Mouse (Mus musculus) midbrain, postnatal 0 days (tissue): ENCODE measurements around the gene Kdm5b. TPM values are rescaled to one million over a fixed set of nuclear protein-coding genes. Genes with fewer than 3 reads are reported as not detected.

Experiments used
- ATAC-seq: fragments of 200-750 bp; cut with Nextera tagmentation; 2 replicates; pipeline ENCODE4 v1.8.0; 2017; ENCODE audit warnings: moderate number of reproducible peaks, mild to moderate bottlenecking, moderate TSS enrichment, moderate library complexity; ENCODE audit not compliant: low FRiP score
- DNase-seq: peaks from one replicate; pipeline ENCODE4 v3.0.0-alpha.2; 2015; ENCODE audit warnings: low spot score
- H3K27ac ChIP-seq: fragments of 300-500 bp; sonication (generic); 2 replicates; pipeline ENCODE4 v1.5.1; 2014; ENCODE audit warnings: low read depth, mild to moderate bottlenecking, low read length, mixed read lengths
- H3K27me3 ChIP-seq: fragments of 300-500 bp; sonication (generic); 2 replicates; pipeline ENCODE4 v1.6.1; 2014; ENCODE audit warnings: low read length, control low read depth, mixed read lengths; ENCODE audit not compliant: insufficient read depth
- H3K36me3 ChIP-seq: fragments of 300-500 bp; sonication (generic); 2 replicates; pipeline ENCODE4 v1.6.1; 2014; ENCODE audit warnings: low read length, control low read depth, mixed read lengths; ENCODE audit not compliant: insufficient read depth
- H3K4me1 ChIP-seq: fragments of 300-500 bp; sonication (generic); 2 replicates; pipeline ENCODE4 v1.6.1; 2014; ENCODE audit warnings: mild to moderate bottlenecking, control low read depth, antibody characterized with exemption, low read length, mixed read lengths; ENCODE audit not compliant: insufficient read depth
- H3K4me2 ChIP-seq: fragments of 300-500 bp; sonication (generic); 2 replicates; pipeline ENCODE4 v1.6.1; 2014; ENCODE audit warnings: low read depth, mild to moderate bottlenecking, low read length, mixed read lengths; ENCODE audit not compliant: poor library complexity, severe bottlenecking
- H3K4me3 ChIP-seq: fragments of 300-500 bp; sonication (generic); 2 replicates; pipeline ENCODE4 v1.5.1; 2014; ENCODE audit warnings: low read depth, mild to moderate bottlenecking, low read length, moderate library complexity
- H3K9ac ChIP-seq: fragments of 300-500 bp; sonication (generic); replicated peaks from 2 replicates; pipeline ENCODE4 v1.6.1; 2014; ENCODE audit warnings: mild to moderate bottlenecking, low read length, moderate library complexity, mixed read lengths; ENCODE audit not compliant: poor library complexity, severe bottlenecking
- H3K9me3 ChIP-seq: fragments of 300-500 bp; sonication (generic); 2 replicates; pipeline ENCODE4 v1.6.1; 2016; ENCODE audit warnings: low read length, control low read depth
- CTCF ChIP-seq: IDR thresholded peaks from 2 replicates; pipeline ENCODE4 v1.5.1; 2016; ENCODE audit warnings: antibody characterized with exemption, mild to moderate bottlenecking
- WGBS: fragments of 180-500 bp; shearing (Covaris S2); extraction: QIAGEN DNeasy Blood & Tissue Kit; methylation state at CpG from one replicate; pipeline ENCODE4 v1.1.7; 2014; 5-methylcytosine and 5-hydroxymethylcytosine counted together
- polyA plus RNA-seq: library from polyadenylated mRNA; unstranded; fragments of >200 nt; fragmentation: Nextera tagmentation; extraction: Ambion mirVana; gene quantifications from 2 replicates; pipeline ENCODE4 v1.2.1, GENCODE M21; 2015
- total RNA-seq: library from RNA; depleted of rRNA; stranded (reverse); fragments of >200 nt; gene quantifications from 2 replicates; pipeline ENCODE4 v1.2.3, GENCODE M21; 2014

The Kdm5b gene
- total and polyA plus RNA-seq, 2 experiments from 2014 or later = 43.7 to 65.9 TPM

GRCm38 (mm10) chr1:134535054-134535453 lies 24.9 kb upstream of the Kdm5b start:
- Histone ChIP-seq H3K9ac (no peak overlapping the region), H3K4me2 (no peak overlapping the region), H3K4me3 (no peak overlapping the region), H3K36me3 (no peaks in the 10 kb centered on the region), H3K27ac (no peak overlapping the region), H3K4me1 (no peaks in the 10 kb centered on the region), H3K9me3 (no peaks in the 10 kb centered on the region), H3K27me3 (no peaks in the 10 kb centered on the region)
- ATAC-seq = no peak
- WGBS = 100% methylated on average over 1 of the region's 1 CpGs
- TF ChIP-seq CTCF = no peak
- no peak for DNase-seq

- TF ChIP-seq CTCF = no peak
- ATAC-seq = no peak
Observed at GRCm38 (mm10) chr1:134535513-134535912, 24.5 kb upstream of the Kdm5b start.

GRCm38 (mm10) chr1:134540610-134541009 lies 19.4 kb upstream of the Kdm5b start:
- TF ChIP-seq CTCF = no peak
- no peaks in the 10 kb centered on the region for H3K9me3 ChIP-seq

More at GRCm38 (mm10) chr1:134535513-134535912, 24.5 kb upstream of the Kdm5b start:
- H3K4me2 ChIP-seq = no peak overlapping the region
- 75% methylated on average over 3 of the region's 3 CpGs for WGBS
- H3K27ac ChIP-seq = no peak overlapping the region
- no peak overlapping the region for H3K9ac ChIP-seq
- H3K36me3 ChIP-seq = no peaks in the 10 kb centered on the region
- H3K9me3 ChIP-seq = no peaks in the 10 kb centered on the region
- DNase-seq = no peak
- H3K4me3 ChIP-seq = no peak overlapping the region
- no peaks in the 10 kb centered on the region for H3K4me1 ChIP-seq
- H3K27me3 ChIP-seq = no peaks in the 10 kb centered on the region

GRCm38 (mm10) chr1:134548231-134548630 lies 11.7 kb upstream of the Kdm5b start:
- no peak for ATAC-seq
- no peaks in the 10 kb centered on the region for H3K9me3 ChIP-seq
- H3K36me3 ChIP-seq = no peaks in the 10 kb centered on the region
- WGBS = 75% methylated on average over 4 of the region's 4 CpGs
- no peak overlapping the region for H3K4me3 ChIP-seq
- H3K4me2 ChIP-seq = no peak overlapping the region
- H3K27ac ChIP-seq = no peak overlapping the region
- TF ChIP-seq CTCF = no peak
- H3K27me3 ChIP-seq = no peaks in the 10 kb centered on the region
- no peak for DNase-seq
- H3K4me1 ChIP-seq = no peaks in the 10 kb centered on the region
- no peak overlapping the region for H3K9ac ChIP-seq

More at GRCm38 (mm10) chr1:134540610-134541009, 19.4 kb upstream of the Kdm5b start:
- no peak overlapping the region for H3K27ac ChIP-seq
- H3K4me2 ChIP-seq = no peak overlapping the region
- ATAC-seq (no peak), DNase-seq (no peak)
- H3K4me3 ChIP-seq = no peak overlapping the region
- no peaks in the 10 kb centered on the region for H3K27me3 ChIP-seq
- WGBS = 90% methylated on average over 10 of the region's 10 CpGs
- no peaks in the 10 kb centered on the region for H3K4me1 ChIP-seq
- no peak overlapping the region for H3K9ac ChIP-seq
- no peaks in the 10 kb centered on the region for H3K36me3 ChIP-seq

GRCm38 (mm10) chr1:134549632-134550132 lies 10.3 kb upstream of the Kdm5b start, which contains the start of gene Mgat4e:
TSS of gene Mgat4e (minus strand) at chr1:134549682.
- Histone ChIP-seq H3K36me3 (no peaks in the 10 kb centered on the region), H3K9me3 (no peaks in the 10 kb centered on the region), H3K4me3 (no peak within 1 kb of the TSS), H3K27ac (no peak within 1 kb of the TSS), H3K27me3 (no peaks in the 10 kb centered on the region), H3K4me2 (no peak within 1 kb of the TSS), H3K9ac (no peak within 1 kb of the TSS), H3K4me1 (no peaks in the 10 kb centered on the region)
- no peak for TF ChIP-seq CTCF
- 74% methylated on average over 7 of the region's 7 CpGs for WGBS
- DNase-seq (no peak), ATAC-seq (no peak)

- WGBS = 82% methylated on average over 3 of the region's 3 CpGs
- Histone ChIP-seq H3K9me3 (no peaks in the 10 kb centered on the region), H3K4me1 (no peaks in the 10 kb centered on the region), H3K27me3 (no peaks in the 10 kb centered on the region), H3K4me3 (no peak overlapping the region), H3K27ac (no peak overlapping the region), H3K36me3 (no peaks in the 10 kb centered on the region), H3K9ac (no peak overlapping the region), H3K4me2 (no peak overlapping the region)
- ATAC-seq (no peak), DNase-seq (no peak)
- TF ChIP-seq CTCF = no peak
Observed at GRCm38 (mm10) chr1:134551869-134552268, 8.1 kb upstream of the Kdm5b start.
